Comparison of ENCODE assay signal across 8 mouse cellular contexts in genomic region chr3:142688353-142688752, GRCm38 (mm10). TPM values are rescaled to one million over a fixed set of nuclear protein-coding genes. Genes with fewer than 3 reads are reported as not detected.
DNase-seq lines count a peak whose midpoint lies in the region; ATAC-seq and TF ChIP-seq lines count a peak whose summit lies in the region.

No protein-coding gene starts in this region.

- peak; percentile 69 for ATAC-seq in kidney, postnatal 0 days (replicated peaks; ENCODE audit: low FRiP score, low read depth)
- ATAC-seq in hindbrain, postnatal 0 days: no peak
- peak; percentile 58 for ATAC-seq in midbrain, embryonic 14.5 days (ENCODE audit: low FRiP score, low TSS enrichment)

- no peaks in the 10 kb centered on the region for H3K36me3 ChIP-seq in kidney, postnatal 0 days (ENCODE audit: insufficient read depth, low read length)
- H3K36me3 ChIP-seq in hindbrain, postnatal 0 days (ENCODE audit: insufficient read depth, low read length): no peaks in the 10 kb centered on the region
- no peaks in the 10 kb centered on the region for H3K36me3 ChIP-seq in midbrain, embryonic 14.5 days (ENCODE audit: control insufficient read depth, insufficient read depth, low read length)

- H3K9ac ChIP-seq in kidney, postnatal 0 days (ENCODE audit: low read depth, low read length): no peak overlapping the region
- no peak overlapping the region for H3K9ac ChIP-seq in hindbrain, postnatal 0 days (replicated peaks; ENCODE audit: low read length)
- H3K9ac ChIP-seq in midbrain, embryonic 14.5 days (replicated peaks; ENCODE audit: low read length): no peak overlapping the region

- 0 out of 2 replicates have a peak, but pooled peaks cover 4% of the 10 kb centered on the region for H3K9me3 ChIP-seq in kidney, postnatal 0 days (replicated peaks; ENCODE audit: low read length)
- 0 out of 2 replicates have a peak, but pooled peaks cover 4% of the 10 kb centered on the region for H3K9me3 ChIP-seq in hindbrain, postnatal 0 days (ENCODE audit: low read length)
- no peaks in the 10 kb centered on the region for H3K9me3 ChIP-seq in midbrain, embryonic 14.5 days (ENCODE audit: control insufficient read depth, low read length)

- no peak overlapping the region for H3K27ac ChIP-seq in kidney, postnatal 0 days
- H3K27ac ChIP-seq in hindbrain, postnatal 0 days: no peak overlapping the region
- H3K27ac ChIP-seq in midbrain, embryonic 14.5 days (replicated peaks; ENCODE audit: low read depth, low read length): no peak overlapping the region
- H3K27ac ChIP-seq in layer of hippocampus, adult 2 months: no peak overlapping the region

- TF ChIP-seq CTCF in kidney, postnatal 0 days (IDR thresholded peaks at IDR 0.05; ENCODE audit: low read depth): no peak
- no peak for TF ChIP-seq CTCF in hindbrain, postnatal 0 days (IDR thresholded peaks at IDR 0.05; ENCODE audit: low read depth)
- TF ChIP-seq CTCF in layer of hippocampus, adult 2 months (conservative IDR thresholded peaks at IDR 0.05): no peak

- no peaks in the 10 kb centered on the region for H3K4me1 ChIP-seq in kidney, postnatal 0 days (replicated peaks; ENCODE audit: insufficient read depth, low read length)
- H3K4me1 ChIP-seq in hindbrain, postnatal 0 days (ENCODE audit: insufficient read depth, low read length): no peaks in the 10 kb centered on the region
- H3K4me1 ChIP-seq in midbrain, embryonic 14.5 days (ENCODE audit: control insufficient read depth, insufficient read depth, low read length): no peaks in the 10 kb centered on the region

- H3K4me3 ChIP-seq in kidney, postnatal 0 days (replicated peaks; ENCODE audit: low read depth, low read length): no peak overlapping the region
- H3K4me3 ChIP-seq in hindbrain, postnatal 0 days (ENCODE audit: low read length): no peak overlapping the region
- no peak overlapping the region for H3K4me3 ChIP-seq in midbrain, embryonic 14.5 days (replicated peaks; ENCODE audit: low read depth, low read length)
- H3K4me3 ChIP-seq in layer of hippocampus, adult 2 months: no peak overlapping the region

- H3K27me3 ChIP-seq in kidney, postnatal 0 days (ENCODE audit: insufficient read depth, low read length): no peaks in the 10 kb centered on the region
- no peaks in the 10 kb centered on the region for H3K27me3 ChIP-seq in hindbrain, postnatal 0 days (ENCODE audit: insufficient read depth, low read length)
- no peaks in the 10 kb centered on the region for H3K27me3 ChIP-seq in midbrain, embryonic 14.5 days (ENCODE audit: control insufficient read depth, insufficient read depth, low read length)

- peak overlapping the region; percentile 30; the same call in 1 of the 2 replicates for H3K4me2 ChIP-seq in kidney, postnatal 0 days (ENCODE audit: low read length)
- 0 out of 2 replicates have a peak overlapping the region, but pooled peaks have one; percentile 25 for H3K4me2 ChIP-seq in hindbrain, postnatal 0 days (ENCODE audit: low read depth, low read length)
- no peak overlapping the region for H3K4me2 ChIP-seq in midbrain, embryonic 14.5 days (ENCODE audit: low read length)

- DNase-seq in kidney, postnatal 0 days (ENCODE audit: low spot score): no peak
- no peak for DNase-seq in kidney, adult 9 months
- DNase-seq in ZHBTc4 (ENCODE audit: low read depth, low spot score): peak; percentile 89
- no peak for DNase-seq in hindbrain, postnatal 0 days (ENCODE audit: low spot score)
- DNase-seq in midbrain, embryonic 14.5 days: no peak
- DNase-seq in layer of hippocampus, adult 9-11 months: no peak
- DNase-seq in gastrocnemius, adult 8-10 months (ENCODE audit: low spot score in 2 of 2): no peak
- DNase-seq in layer of hippocampus, adult 2 months (ENCODE audit: low spot score in 2 of 2): no peak

- 52% methylated on average over 12 of the region's 13 CpGs for WGBS in kidney, postnatal 0 days
- 56% methylated on average over 13 of the region's 13 CpGs for WGBS in hindbrain, postnatal 0 days
- 51% methylated on average over 13 of the region's 13 CpGs for WGBS in midbrain, embryonic 14.5 days

RNA-seq across cellular contexts. Expression of gene Kyat3, which starts 12.5 kb away (rescaled TPM):
- 24.6 and 29.0 TPM in 2 replicates for polyA plus RNA-seq in kidney, postnatal 0 days (2015; fragmentation: Nextera tagmentation; extraction: Ambion mirVana)
- 2.7 and 8.2 TPM in 2 replicates for total RNA-seq in hindbrain, postnatal 0 days (2014; rRNA removed)
- polyA plus RNA-seq in hindbrain, postnatal 0 days (2015; fragmentation: Nextera tagmentation; extraction: Ambion mirVana): 8.3 and 9.8 TPM in 2 replicates
- 2.7 and 4.2 TPM in 2 replicates for polyA plus RNA-seq in midbrain, embryonic 14.5 days (2014; fragmentation: Nextera tagmentation; extraction: Ambion mirVana)
- 10 to 100 TPM in 3 of 4 experiments, 1 to 10 TPM in 1; 7.4 to 11.1 (median 10.6) TPM for total RNA-seq in gastrocnemius, adult 8-10 months (2022)
- 1 to 10 TPM; 6.4 to 7.6 TPM for total RNA-seq in layer of hippocampus, adult 2 months (2021)
